Mouse (Mus musculus): Measurements from ENCODE around the gene Psmc6.
A peak's percentile ranks its signal among the peaks of the same experiment; 100 is the strongest.

Psmc6 gene

DNA sequence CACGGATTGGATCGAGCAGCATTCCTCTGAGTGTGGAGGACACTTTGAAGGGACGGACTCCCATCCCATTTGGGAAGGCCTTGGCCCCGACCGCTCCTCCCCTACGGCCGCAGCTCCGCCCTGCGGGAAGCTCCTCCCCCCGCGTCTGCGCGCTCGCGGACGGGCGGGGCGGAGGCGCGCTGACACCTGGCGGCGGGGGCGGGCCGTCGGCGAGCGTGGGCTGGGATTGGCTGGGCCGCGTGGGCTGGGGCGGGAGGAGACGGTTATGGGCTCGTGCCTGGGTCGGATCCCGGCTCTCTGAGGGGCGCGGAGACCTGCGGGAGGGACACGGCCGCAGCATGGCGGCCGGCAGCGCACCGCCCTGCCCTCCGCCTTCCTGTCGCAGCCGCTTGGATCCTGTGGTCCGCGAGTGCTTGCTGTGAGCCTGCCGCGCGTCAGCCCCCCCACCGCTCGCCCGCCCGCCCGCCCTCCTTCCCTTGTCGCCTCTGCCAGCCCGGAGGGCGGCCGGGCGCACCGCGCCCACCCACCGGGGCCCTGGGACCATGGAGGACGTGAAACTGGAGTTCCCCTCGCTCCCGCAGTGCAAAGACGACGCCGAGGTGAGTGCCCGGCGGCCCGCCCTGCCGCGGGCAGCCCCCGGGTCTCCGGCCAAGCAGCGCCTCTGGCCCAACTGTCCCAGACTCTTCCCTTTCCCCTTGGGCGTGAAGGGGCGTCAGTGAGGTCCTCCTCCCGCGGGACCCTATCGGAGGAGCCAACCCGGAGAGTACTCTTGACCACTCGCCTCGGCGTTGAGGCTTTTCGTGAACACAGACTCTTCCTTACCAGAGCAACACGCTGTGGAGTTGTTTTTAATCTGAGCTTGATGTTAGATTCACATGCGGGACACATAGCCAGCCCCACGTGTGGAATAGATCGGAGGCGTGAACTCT, 21.6 kb downstream of the Psmc6 start, which contains the start of gene Styx:
Styx (plus strand) TSS at position 163 of the 929 bp plus-strand sequence.
- peak; percentile 95 for DNase-seq (ENCODE audit: low spot score)

DNA sequence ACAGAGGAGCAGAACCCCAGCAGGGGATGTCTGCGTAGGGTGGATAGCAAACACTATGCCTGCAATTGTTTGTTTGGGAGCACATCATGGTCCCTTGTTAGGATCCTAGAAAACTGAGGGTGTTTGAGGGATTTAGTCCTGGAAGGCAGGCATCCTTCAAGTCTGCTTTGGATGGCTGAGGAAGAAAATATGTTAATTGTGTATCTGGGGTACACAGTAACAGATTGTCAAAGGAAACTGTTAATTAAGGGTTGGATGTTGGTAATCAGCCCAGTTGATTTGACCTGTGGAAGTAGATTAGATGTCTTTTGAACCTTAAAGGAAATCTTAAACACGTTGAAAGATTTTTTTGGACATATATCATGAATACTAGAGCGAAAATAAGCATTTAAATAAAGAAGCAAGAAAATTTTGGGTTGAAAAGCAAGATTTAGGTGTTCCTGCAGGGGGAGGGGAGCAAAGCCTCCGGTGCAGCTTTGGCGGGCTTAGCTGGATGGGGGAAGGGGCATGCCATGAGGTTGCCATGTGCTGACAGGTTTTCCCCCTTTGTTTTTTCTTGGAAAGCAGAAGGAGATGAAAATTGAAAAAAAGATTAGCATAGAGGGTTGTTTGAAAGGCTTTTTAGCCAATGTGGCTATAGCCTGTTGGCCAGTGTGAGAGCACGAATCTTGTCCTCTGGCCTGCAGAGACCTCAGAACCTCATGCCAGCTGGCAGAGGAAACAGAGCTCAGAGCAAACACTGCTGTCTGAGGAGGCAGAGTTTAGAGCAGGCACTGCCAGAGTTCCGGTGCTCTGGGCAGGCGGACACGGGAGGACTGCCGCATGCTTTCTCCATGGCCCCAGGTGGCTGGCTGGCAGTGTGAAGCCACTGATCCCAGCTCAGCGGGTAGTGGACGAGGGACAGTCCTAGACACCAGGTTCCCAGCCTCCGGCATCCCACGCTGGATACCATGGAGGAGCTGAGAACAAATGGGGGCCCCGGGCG, 34.9 kb downstream of the Psmc6 start:
- no peak for DNase-seq (ENCODE audit: low spot score)

DNA sequence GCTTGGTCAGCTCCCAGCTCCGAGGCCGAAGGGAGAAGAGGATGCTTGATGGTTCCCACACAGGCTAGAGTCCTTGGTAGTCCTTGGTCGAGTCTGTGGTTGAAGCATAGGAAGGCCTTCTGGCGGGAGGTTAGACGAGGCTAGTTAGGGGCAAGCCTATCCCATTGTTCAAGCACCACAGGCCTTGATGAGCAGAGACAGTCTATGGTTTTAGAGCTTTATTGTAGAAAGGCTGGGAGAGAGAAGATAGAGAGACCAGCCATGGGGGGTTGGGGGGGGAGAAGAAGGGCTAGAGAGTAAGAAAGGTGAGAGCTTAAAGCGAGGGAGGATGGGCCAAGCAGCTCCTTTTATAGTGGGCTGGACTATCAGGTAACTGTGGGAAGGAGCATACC, 35.6 kb downstream of the Psmc6 start:
- no peak for DNase-seq (ENCODE audit: low spot score)

DNA sequence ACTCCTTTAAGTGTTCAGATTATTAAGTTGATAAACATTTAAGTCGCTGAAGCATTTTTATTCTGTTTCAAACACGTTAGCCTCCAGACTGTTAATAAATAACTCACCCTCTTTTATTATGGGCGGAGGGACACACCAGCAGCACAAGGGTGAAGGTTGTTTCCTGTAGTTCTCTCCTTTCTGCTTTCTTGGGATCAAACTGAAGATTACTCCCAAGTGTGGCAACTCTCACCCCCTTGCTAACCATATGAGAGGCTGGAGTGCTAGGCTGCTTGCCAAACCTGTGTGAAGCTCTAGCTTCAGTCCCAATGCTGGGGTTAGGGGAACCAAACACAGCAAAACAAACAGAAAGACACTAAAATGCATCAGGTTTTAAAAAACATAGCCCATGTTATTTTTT, 49.2 kb downstream of the Psmc6 start:
- no peak for DNase-seq (ENCODE audit: low spot score)

DNA sequence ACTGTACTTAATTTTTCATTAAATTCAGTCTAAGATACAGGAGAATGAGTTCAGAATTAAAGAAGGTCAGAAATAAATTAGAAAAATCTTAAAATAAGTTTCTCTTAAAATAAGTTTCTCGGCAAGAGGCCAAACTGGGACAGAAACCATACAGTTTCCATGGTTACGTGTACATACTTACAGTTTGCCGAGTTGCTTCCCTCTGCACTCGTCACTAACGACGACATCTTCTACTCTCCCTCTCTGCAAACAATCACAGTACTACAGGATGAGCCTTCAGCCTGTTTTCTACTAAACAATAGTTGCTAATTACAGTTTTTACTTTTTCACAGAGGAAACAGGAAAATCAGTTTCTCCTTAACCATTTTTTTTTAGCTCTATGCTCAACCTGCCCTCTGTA, 51.2 kb downstream of the Psmc6 start:
- no peak for DNase-seq (ENCODE audit: low spot score)

DNA sequence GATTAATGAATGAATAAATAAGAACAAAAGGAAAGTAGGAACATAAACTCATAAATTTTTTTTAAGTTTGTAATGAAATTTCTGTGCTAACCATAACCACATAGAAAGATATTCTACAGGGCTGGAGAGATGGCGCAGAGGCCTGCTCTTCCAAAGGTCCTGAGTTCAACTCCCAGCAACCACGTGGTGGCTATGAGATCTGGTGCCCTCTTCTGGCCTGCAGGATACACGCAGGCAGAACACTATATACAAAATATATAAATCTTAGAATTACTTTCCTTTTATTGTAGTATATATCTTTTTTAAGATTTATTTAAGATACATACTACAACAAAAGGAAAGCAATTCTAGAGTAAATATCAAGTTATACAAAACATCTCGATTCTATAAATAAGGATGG, 53.3 kb downstream of the Psmc6 start:
- no peak for DNase-seq (ENCODE audit: low spot score)

DNA sequence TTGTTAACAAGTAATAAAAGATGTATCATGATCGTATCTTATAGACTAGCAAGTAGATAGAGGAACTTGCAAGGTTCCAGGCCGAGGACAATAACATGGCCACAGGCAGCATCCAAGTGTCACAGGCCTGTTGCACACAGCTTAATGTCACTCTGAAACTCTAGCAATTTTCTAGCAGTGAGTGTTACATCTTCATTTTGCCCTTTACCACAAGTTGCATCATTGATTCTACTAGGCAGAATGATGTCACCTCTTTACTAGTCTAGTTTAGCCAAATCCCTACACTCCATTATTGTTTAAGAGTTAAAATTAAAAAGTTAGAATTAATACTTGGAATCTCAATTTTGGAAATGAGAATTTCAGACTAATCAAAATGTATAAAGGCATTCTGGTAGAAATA, 56.0 kb downstream of the Psmc6 start:
- DNase-seq (ENCODE audit: low spot score): peak; percentile 48

DNA sequence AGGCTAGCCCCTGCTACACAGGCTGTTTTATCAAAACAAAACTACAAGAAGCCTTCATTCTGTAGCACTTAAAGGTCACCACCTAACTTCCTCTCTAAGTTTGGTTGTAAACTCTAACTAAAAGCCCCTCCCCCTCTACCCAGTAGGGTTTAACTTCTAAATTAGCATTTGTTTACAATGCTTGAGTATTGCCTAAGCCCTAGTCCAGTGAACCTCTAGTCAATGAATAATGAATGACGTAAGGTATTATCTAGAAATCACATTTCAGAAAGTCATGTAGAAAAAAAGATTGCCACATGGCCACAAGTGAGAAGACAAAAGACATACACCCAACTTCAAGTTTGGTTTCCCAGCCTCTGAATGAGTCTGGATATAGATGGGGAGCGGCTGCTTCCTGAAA, 57.9 kb downstream of the Psmc6 start:
- DNase-seq (ENCODE audit: low spot score): peak; percentile 40

DNA sequence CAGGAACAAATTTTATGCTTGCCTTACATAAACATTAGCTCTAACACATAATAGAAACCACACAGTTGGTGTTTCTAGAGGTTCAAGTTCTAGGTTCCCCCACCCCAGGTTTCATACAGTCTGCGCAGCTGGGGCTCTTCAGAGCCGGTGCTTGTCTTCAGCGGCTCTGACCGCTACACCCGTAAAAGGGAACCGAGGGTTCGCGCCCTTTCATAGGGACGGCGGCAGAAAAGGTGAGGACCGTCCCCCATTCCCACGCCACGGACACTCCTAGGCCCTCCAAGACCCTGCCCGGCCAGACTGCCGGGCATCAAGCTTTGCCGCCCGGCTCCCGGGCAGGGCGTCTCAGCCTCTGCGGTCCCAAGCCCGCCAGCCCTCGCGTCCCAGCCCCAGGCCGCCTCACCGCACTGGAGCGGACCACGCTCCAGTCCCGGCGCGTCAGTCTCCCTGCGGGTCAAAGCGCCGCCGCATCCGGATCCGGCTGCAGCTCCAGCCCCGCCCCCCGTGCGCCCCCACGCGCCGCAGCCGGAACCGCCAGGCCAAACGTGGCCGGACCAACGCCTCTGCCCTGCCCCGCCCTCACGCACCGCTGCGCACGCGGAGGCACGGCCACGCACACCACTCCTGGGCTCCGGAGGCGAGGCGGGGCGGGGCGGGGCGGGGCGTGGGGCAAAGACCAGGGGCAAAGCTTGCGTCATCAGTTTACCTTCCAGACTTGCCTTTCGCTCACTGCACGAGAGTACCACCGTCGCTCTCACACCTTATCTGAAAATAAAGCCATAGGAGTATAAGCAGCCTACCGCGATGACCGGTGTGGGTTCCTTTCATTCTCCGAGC, 59.0 kb downstream of the Psmc6 start:
- DNase-seq (ENCODE audit: low spot score): peak; percentile 94

DNA sequence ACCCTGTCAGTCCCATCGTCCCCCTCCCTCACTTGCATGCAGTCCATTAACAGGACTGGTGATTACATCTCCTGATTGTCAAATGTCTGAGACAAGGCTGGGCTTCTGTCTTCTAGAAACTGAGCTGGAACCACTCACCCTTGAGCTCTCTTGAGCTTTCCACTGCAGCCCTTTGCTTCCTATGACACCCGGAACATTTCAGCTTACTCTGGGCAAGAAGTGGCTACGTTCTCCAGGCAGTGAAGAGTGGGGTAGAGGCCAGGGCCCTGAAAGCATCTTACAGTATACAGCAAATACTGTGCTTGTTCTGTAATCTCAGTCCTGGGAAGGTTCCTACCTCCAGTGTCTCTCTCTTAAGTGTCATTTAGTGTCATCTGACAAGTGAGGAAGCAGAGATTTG, 59.6 kb downstream of the Psmc6 start:
- peak; percentile 45 for DNase-seq (ENCODE audit: low spot score)
